In the genomic region with DNA sequence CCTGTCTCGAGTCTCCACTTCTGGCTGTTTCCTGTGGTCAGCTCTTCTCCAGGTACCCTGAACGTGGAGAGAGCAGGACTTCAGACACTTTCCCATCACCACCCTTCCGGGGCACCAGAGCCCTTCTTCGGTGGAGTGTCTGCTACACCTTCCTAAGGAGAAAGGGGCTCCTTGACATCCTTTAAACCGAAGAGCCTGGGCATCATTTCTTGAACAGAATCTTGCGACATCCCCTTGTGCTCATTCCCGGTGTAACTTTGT, we compare ENCODE assay signal across 8 mouse cellular contexts. TPM values are rescaled to one million over a fixed set of nuclear protein-coding genes. Genes with fewer than 3 reads are reported as not detected.
DNase-seq lines count a peak whose midpoint lies in the region; ATAC-seq and TF ChIP-seq lines count a peak whose summit lies in the region.
"Had no signal": no experiment of that assay in that cellular context is flagged by ENCODE, and none has a peak within 500 bp of the region (broad histone marks: within the 10 kb centered on the region; RNA-seq: fewer than 3 reads in every experiment).

No protein-coding gene starts in this region.

- no peak overlapping the region for H3K9ac ChIP-seq in lung, postnatal 0 days (replicated peaks; ENCODE audit: low read depth)
- peak overlapping the region; percentile 63 for H3K9ac ChIP-seq in forebrain, embryonic 16.5 days (replicated peaks; ENCODE audit: low read depth, low read length)
- H3K9ac ChIP-seq in liver, embryonic 15.5 days: no peak overlapping the region

- TF ChIP-seq EP300 in lung, postnatal 0 days (IDR thresholded peaks at IDR 0.05): no peak

- no peak for DNase-seq in lung, postnatal 0 days (ENCODE audit: low spot score)
- no peak for DNase-seq in lung, adult 2 months
- no peak for DNase-seq in thymus, adult 18-20 months
- DNase-seq in right cerebral cortex, postnatal 36 days (ENCODE audit: low spot score in 2 of 2): no peak
- no peak for DNase-seq in kidney, postnatal 14 days

- peak overlapping the region; percentile 51 for H3K4me2 ChIP-seq in lung, postnatal 0 days (replicated peaks; ENCODE audit: low read depth, low read length)
- H3K4me2 ChIP-seq in forebrain, embryonic 16.5 days (ENCODE audit: low read length): peak overlapping the region; percentile 72
- peak overlapping the region; percentile 49 for H3K4me2 ChIP-seq in liver, embryonic 15.5 days

- ATAC-seq in lung, postnatal 0 days: no peak
- ATAC-seq in forebrain, embryonic 16.5 days: 0 out of 2 replicates have a peak, but pooled peaks have one; percentile 1
- no peak for ATAC-seq in liver, embryonic 15.5 days (ENCODE audit: insufficient read depth)

- H3K36me3 ChIP-seq in lung, postnatal 0 days (ENCODE audit: insufficient read depth, low read length): no peaks in the 10 kb centered on the region
- no peaks in the 10 kb centered on the region for H3K36me3 ChIP-seq in forebrain, embryonic 16.5 days (ENCODE audit: control insufficient read depth, insufficient read depth)
- H3K36me3 ChIP-seq in liver, embryonic 15.5 days (replicated peaks): no peaks in the 10 kb centered on the region

- no peak overlapping the region for H3K27ac ChIP-seq in lung, postnatal 0 days (ENCODE audit: low read length)
- H3K27ac ChIP-seq in forebrain, embryonic 16.5 days (ENCODE audit: low read length): no peak overlapping the region
- H3K27ac ChIP-seq in liver, embryonic 15.5 days (replicated peaks): no peak overlapping the region
- H3K27ac ChIP-seq: macrophage had no signal

- H3K9me3 ChIP-seq in lung, postnatal 0 days (ENCODE audit: low read length): no peaks in the 10 kb centered on the region
- H3K9me3 ChIP-seq in forebrain, embryonic 16.5 days (ENCODE audit: control insufficient read depth, low read length): no peaks in the 10 kb centered on the region
- no peaks in the 10 kb centered on the region for H3K9me3 ChIP-seq in liver, embryonic 15.5 days (replicated peaks)

- TF ChIP-seq POLR2A in lung, adult 2 months (IDR thresholded peaks at IDR 0.05; ENCODE audit: borderline replicate concordance, extremely low read depth, low read depth, low read length): no peak

- no peak for TF ChIP-seq CTCF in lung, postnatal 0 days (IDR thresholded peaks at IDR 0.05)
- no peak for TF ChIP-seq CTCF in lung, adult 2 months (IDR thresholded peaks at IDR 0.05; ENCODE audit: insufficient read depth, low read length)

- no peaks in the 10 kb centered on the region for H3K4me1 ChIP-seq in lung, postnatal 0 days (ENCODE audit: insufficient read depth, low read depth, low read length)
- no peaks in the 10 kb centered on the region for H3K4me1 ChIP-seq in lung, adult 2 months (ENCODE audit: control insufficient read depth, insufficient read depth, low read length)
- peaks cover 17% of the 10 kb centered on the region for H3K4me1 ChIP-seq in forebrain, embryonic 16.5 days (replicated peaks; ENCODE audit: control insufficient read depth, insufficient read depth, low read length)
- H3K4me1 ChIP-seq in liver, embryonic 15.5 days (replicated peaks): no peaks in the 10 kb centered on the region

- H3K4me3 ChIP-seq in lung, postnatal 0 days (ENCODE audit: low read depth, low read length): peak overlapping the region; percentile 28; the same call in 1 of the 2 replicates
- no peak overlapping the region for H3K4me3 ChIP-seq in lung, adult 2 months (replicated peaks; ENCODE audit: extremely low read depth, low read depth, low read length)
- peak overlapping the region; percentile 64 for H3K4me3 ChIP-seq in forebrain, embryonic 16.5 days (replicated peaks; ENCODE audit: low read length)
- peak overlapping the region; percentile 10; the same call in 1 of the 2 replicates for H3K4me3 ChIP-seq in liver, embryonic 15.5 days (replicated peaks)

- H3K27me3 ChIP-seq in lung, postnatal 0 days (replicated peaks; ENCODE audit: insufficient read depth, low read length): peaks cover 34% of the 10 kb centered on the region
- peaks cover 18% of the 10 kb centered on the region for H3K27me3 ChIP-seq in forebrain, embryonic 16.5 days (replicated peaks; ENCODE audit: control insufficient read depth, insufficient read depth, low read length)
- peaks cover 49% of the 10 kb centered on the region for H3K27me3 ChIP-seq in liver, embryonic 15.5 days

- 0% methylated on average over 7 of the region's 7 CpGs for WGBS in lung, postnatal 0 days
- WGBS in lung, adult 2 months: 1% methylated on average over 7 of the region's 7 CpGs
- 0% methylated on average over 7 of the region's 7 CpGs for WGBS in forebrain, embryonic 16.5 days
- 2% methylated on average over 7 of the region's 7 CpGs for WGBS in liver, embryonic 15.5 days (ENCODE audit: insufficient replicate concordance)

RNA-seq across cellular contexts. Expression of gene Lingo2, which starts 0.3 kb away (rescaled TPM):
- polyA plus RNA-seq in lung, postnatal 0 days (2015; fragmentation: Nextera tagmentation; extraction: Ambion mirVana): 0.05 TPM in 1 of 2 replicates, not detected in the other
- not detected in 2 replicates for polyA plus RNA-seq in lung, adult 2 months (2012; rRNA removed)
- 25.5 and 43.2 TPM in 2 replicates for polyA plus RNA-seq in forebrain, embryonic 16.5 days (2015; fragmentation: Nextera tagmentation; extraction: Ambion mirVana)
- 0.03 TPM in 2 replicates for polyA plus RNA-seq in liver, embryonic 15.5 days (2015; fragmentation: Nextera tagmentation; extraction: Ambion mirVana)
- polyA plus RNA-seq: macrophage had no signal

Comparison
In these comparisons a context has a peak if more than half of its experiments do, and no peak if none do; other contexts are left out.
1. RNA of gene Lingo2, which starts 0.3 kb away (polyA plus RNA-seq): 25.5 to 43.2 TPM in forebrain, embryonic 16.5 days; 0.05 TPM in lung, postnatal 0 days, 0.03 TPM in liver, embryonic 15.5 days and not detected in lung, adult 2 months; every median in the first group is over 10 times any median in the second.
2. Peak in every context shown above with its lines, with median percentiles within 50 percentile points of each other: H3K4me2 ChIP-seq.